Mouse (Mus musculus): Measurements from ENCODE around the gene Gm10639.
"Not testable (repeated sequence)": the region's sequence is repeated elsewhere in the genome, so short reads cannot be mapped to it uniquely, and the experiment has no call there.

The Gm10639 gene

DNA sequence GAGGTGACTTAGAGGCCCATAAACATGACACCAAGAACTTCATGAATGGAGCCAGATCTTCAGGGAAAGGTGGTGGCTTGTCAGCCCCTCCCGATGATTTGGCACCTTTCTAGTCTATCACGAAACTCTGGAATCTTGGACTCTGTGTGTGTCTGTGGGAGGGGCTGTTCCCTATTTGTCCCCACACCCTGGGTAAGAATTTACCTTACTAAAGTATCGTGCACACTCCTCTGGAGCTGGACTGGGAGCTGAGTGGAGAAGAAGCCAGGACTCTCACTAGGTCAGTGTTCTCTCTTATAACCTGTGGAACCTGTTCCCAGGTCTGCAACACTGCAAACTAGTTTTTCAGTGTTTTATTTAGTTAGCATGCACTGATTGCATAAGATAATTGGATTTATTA, at the start of gene Gm10639:
Gm10639 (plus strand) TSS at position 201 of the 400 bp plus-strand sequence.
- not testable (repeated sequence) for DNase-seq (ENCODE audit: low read depth, low spot score)

DNA sequence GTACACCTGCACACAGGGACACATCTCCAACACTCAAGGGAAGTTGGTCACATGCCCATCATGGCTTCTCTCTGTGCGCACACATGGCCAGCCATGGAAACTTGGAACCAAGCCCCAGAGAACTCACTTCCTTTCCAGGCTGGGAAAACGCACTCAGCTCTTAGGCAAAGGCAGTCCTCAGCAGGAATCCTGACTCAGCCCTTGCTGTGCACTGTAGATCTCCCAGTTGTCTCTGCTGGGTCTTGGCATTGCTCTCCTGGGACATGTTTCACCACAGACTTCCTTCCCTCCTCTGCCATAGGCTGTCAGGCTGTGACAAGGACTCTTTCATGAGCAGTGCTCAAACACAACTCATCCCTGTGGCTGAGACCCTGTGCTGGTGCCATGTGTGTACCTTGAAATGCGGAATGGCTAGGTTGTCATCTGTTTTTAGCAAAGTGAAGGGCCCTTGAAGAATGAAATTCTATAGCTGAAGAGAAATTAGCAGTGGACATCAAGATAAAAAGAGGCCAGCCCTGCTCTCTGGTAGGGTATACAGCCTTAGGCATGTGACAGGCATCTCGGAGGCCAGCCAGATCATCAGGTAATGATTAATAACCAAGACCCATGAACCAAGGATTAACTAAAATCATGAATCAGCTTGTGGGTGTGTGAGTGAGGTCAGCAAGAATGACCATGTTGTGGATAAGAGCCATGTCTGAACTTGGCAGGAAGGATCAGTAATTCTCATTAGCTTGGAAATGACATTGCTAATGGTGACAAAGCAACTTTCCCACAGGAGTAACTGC, 33.8 kb upstream of the Gm10639 start:
- not testable (repeated sequence) for DNase-seq (ENCODE audit: low read depth, low spot score)

- DNase-seq (ENCODE audit: low read depth, low spot score), result not testable (repeated sequence)
Measured at GRCm38 (mm10) chr9:78256914-78257313, 32.8 kb upstream of the Gm10639 start, which contains the start of gene Gm3776. Gm3776 (plus strand) TSS chr9:78257129.

DNA sequence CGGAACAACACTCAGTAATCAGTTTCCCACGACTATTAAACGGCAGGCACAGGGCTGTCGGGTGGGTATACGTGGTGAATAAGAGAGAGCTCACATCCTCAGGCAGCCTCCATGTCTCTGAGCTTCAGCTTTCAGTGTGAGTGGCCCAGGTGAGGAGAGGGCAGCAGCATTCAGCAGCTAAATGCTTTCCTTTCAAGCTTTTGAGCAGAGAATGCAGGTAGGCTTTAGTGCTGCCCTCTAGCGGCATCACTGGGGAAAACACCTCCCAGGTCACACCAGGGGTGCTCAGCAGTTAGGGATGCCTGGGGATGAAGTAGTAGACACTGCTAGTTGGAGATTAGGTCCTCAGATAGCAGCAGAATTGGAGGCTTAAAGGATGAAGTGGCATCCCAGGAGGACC, 30.0 kb upstream of the Gm10639 start:
- not testable (repeated sequence) for DNase-seq (ENCODE audit: low read depth, low spot score)

- not testable (repeated sequence) for DNase-seq (ENCODE audit: low read depth, low spot score)
Measured at GRCm38 (mm10) chr9:78270945-78271344, 18.8 kb upstream of the Gm10639 start.

- DNase-seq (ENCODE audit: low read depth, low spot score), result not testable (repeated sequence)
Measured at GRCm38 (mm10) chr9:78282002-78282711, 7.6 kb upstream of the Gm10639 start.

- DNase-seq (ENCODE audit: low read depth, low spot score), result not testable (repeated sequence)
Measured at GRCm38 (mm10) chr9:78289063-78289462, 660 bp upstream of the Gm10639 start.

- not testable (repeated sequence) for DNase-seq (ENCODE audit: low read depth, low spot score)
Measured at GRCm38 (mm10) chr9:78292462-78292861, 2.7 kb downstream of the Gm10639 start.

GRCm38 (mm10) chr9:78293683-78294082, 4.0 kb downstream of the Gm10639 start:
- not testable (repeated sequence) for DNase-seq (ENCODE audit: low read depth, low spot score)

GRCm38 (mm10) chr9:78294781-78295180, 5.1 kb downstream of the Gm10639 start:
- not testable (repeated sequence) for DNase-seq (ENCODE audit: low read depth, low spot score)

DNA sequence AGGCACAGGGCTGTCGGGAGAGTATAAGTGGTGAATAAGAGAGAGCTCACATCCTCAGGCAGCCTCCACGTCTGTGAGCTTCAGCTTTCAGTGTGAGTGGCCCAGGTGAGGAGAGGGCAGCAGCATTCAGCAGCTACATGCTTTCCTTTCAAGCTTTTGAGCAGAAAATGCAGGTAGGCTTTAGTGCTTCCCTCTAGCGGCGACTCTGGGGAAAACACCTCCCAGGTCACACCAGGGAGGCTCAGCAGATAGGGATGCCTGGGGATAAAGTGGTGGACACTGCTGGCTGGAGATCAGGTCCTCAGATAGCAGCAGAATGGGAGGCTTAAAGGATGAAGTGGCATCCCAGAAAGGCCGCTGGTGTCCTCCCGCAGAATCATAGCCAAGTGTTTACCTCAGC, 6.4 kb downstream of the Gm10639 start:
- DNase-seq (ENCODE audit: low read depth, low spot score), result not testable (repeated sequence)

DNA sequence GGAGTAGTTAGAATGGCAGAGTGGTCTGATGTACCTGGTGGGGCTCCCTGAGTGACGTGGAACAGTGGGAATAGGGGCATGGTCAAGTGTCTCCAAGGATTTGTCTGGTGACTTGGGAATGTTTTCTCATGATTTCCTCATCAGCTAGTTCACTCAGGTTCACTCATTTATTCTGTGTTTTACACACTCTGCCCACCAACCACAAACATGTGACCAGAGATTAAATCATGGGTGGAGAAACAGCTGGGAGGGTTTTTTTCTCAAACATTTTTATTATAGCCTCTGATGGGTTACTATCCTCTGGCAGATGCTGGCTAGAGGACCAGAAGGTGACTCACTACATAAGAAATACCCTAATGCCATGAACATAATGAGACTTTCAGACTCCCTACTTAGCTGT, 8.5 kb downstream of the Gm10639 start:
- no peak for DNase-seq (ENCODE audit: low read depth, low spot score)

- DNase-seq (ENCODE audit: low read depth, low spot score), result not testable (repeated sequence)
Measured at GRCm38 (mm10) chr9:78299143-78299542, 9.4 kb downstream of the Gm10639 start.

DNA sequence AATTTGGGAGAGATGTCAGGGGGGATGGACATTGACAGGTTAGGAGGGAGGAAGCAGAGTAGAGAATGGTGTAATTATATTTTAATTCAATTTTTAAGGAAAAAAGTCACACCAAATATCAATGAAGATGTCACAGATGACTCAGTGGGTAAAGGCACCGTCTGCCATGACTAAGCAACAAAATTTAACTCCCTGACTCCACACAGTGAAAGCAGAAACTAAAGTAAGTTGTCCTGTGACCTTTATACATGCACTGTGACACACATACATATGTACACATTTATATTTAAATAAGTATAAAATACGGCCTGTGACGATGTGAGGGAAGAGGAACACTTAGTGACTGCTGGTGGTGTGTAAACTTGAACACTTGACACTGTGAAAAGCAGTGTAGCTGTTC, 18.4 kb downstream of the Gm10639 start:
- not testable (repeated sequence) for DNase-seq (ENCODE audit: low read depth, low spot score)

GRCm38 (mm10) chr9:78314696-78315095, 25.0 kb downstream of the Gm10639 start, which contains the start of gene Omt2a:
Omt2a (minus strand) TSS chr9:78314796.
- DNase-seq (ENCODE audit: low read depth, low spot score), result no peak

GRCm38 (mm10) chr9:78319499-78319898, 29.8 kb downstream of the Gm10639 start:
- peak; percentile 2 for DNase-seq (ENCODE audit: low read depth, low spot score)

- not testable (repeated sequence) for DNase-seq (ENCODE audit: low read depth, low spot score)
Measured at GRCm38 (mm10) chr9:78327289-78327688, 37.6 kb downstream of the Gm10639 start, which contains the start of gene Omt2b. Omt2b (plus strand) TSS chr9:78327589.

DNA sequence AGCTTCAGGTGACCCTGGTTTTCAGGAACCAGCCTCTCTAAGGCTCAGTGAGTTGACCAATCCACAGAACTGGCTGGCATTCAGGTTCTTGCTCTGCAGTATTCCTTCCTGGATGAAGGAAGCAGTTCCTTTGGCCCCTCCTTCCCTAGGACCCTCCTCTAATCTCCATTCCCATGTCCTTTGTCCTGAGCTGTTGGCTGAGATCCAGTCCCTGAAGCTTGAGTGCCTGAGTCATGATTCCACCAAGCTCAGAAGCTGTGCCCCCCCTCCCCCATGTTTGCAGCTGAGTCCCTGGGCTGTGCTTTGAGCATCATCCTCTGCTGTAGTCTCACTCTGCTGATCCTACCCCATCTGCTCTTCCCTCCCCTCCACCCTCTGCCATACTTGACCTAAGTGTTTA, 47.3 kb downstream of the Gm10639 start:
- DNase-seq (ENCODE audit: low read depth, low spot score), result not testable (repeated sequence)

GRCm38 (mm10) chr9:78340324-78340723, 50.6 kb downstream of the Gm10639 start:
- not testable (repeated sequence) for DNase-seq (ENCODE audit: low read depth, low spot score)

DNA sequence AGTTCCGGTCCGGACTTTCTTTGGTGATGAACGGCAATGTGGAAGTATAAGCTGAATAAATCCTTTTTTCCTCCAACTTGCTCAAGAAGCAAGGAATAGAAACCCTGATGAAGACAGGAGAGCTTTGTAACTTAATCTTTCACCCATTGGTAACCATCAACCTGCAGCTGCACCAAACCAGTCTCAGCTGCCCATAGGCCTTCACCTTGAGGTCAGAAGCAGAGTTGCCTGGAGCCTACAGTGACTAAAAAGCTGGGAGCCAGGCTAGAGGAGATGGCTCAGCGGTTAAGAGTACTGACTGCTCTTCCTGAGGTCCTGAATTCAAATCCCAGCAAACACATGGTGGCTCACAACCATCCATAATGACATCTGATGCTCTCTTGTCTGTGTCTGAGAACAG, 52.8 kb downstream of the Gm10639 start:
- DNase-seq (ENCODE audit: low read depth, low spot score), result not testable (repeated sequence)

DNA sequence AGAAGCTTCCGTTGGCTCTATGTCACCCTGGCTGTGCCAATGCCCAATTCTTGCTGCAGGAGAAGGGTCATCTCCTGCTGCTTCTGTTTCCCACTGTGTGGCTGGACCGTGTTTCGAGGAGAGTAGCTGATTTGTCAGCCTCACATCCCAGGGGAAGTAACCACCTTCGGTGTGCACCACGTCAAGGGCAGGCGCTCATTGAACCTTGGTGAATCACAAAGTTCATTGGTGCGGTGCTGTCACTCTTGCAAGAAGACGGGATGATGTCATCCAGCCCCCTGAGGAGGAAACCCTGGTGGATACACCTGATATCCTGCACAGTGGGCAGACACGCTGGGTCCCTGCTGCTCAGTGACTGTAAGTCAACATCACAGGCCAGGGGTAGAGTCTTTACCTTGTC, 53.3 kb downstream of the Gm10639 start:
- not testable (repeated sequence) for DNase-seq (ENCODE audit: low read depth, low spot score)

DNA sequence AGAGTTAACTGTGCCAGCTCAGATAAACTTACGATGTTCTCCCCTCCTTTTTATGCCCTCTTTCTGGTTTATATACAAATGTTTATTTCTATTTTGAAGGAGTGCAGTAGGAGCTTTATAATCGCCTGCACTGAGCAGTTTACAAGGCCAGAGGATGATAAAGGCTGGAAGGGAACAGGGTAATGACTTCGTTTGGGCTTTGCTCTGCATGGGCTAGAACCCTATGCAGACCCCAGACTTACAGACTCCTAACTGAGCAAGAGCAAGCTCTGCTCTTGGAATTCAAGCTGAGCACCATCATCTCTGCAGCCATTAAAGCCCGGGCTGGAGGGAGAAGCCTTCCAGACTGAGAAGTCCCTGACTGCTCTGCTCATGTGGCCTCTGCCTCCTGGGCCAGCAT, 55.5 kb downstream of the Gm10639 start:
- DNase-seq (ENCODE audit: low read depth, low spot score), result not testable (repeated sequence)
